Mouse (Mus musculus): ENCODE measurements at regions not wholly inside any gene's neighbourhood (a gene's known extent, or its start where the extent isn't known, plus 50 kb on each side); places are given as distances from the start of the nearest gene placed in this dataset.

DNA sequence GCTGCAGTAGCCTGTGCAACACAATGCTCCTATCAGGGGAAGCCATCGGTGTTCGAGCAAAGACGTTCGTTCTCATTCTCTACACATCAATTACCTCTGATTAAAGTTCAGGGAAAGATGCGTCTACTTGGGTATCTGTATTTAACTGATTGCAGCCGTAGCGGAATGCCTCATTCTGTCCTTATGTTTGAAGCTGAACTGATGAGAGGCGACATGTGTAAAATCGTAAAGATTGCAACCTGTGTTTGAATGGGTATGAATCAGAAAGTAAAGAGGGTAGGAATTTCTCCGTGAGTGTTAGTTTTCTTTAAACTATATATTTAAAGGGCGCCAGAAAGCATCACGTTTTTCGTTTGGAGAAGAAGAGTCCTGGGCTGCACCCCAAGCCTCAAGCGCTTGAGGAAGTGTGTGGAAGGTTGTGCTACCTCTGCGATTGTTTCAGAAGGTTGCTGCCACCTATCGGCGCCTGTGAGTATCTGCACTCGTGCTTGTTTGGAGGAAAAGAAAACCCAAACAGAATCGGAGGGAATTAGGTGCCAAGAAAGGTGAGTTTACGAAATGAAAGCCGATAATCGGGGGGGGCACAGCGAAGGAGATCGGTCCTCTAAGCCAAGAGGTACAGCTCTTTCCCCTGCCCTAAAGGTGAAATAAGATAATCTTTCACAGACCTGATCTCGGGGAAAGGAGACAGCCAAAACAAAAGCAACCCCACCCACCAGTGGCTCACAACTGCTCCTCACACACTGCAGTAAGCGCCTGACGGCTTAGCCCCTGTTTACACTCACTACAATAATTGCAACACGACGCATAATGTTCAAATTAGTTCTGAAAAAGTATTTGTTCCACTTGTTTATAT, 346.4 kb upstream of the Prkcq start:
- peak; percentile 49 to 59 for DNase-seq

DNA sequence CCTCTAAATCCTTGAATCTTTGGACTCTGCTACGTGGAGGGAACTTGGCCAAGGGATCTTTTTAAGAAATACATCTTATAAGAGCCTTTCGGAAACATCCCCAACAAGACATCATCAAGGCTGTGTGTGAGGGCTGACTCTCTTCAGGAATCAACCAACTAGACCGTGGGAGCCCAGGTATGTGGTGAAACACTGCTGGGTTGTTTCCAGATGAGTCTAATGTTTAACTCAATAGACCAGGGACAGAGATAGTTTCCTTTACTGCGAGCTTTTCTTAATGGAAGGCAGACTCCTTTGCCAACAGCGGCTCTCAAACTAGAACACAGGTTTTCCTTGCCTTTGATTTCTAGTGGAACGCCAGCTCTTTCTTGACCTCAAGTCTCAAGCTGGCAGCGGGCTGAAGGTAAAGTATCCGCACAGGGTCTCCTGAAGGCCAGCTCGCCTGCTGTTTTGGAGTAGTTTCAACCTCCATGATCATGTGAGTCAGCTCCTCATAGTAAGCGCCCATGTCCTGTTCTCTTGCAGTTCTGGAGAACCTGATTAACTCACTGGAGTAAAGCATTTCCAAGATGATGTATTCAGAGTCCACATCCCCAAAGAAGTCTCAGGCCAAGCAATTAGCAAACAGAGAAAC, 345.7 kb upstream of the Prkcq start:
- DNase-seq = no peak

DNA sequence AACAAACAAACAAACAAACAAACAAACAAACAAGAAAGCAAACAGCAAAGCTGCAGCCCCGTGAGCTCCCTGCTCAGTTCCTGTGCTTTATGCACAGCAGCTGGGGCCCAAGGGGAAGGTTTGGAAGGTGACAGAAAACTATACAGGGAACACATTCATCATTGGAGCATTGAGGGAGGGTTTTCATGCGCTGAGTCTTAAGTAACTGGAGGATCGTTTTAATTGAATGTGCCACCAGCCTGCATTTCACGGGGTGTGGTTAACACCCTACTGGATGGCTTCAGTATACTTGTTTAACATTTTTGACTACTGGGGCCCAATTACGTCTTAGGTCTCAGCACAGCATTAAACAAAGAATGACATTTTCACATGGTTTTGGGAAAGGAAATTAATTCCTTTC, 331.9 kb upstream of the Prkcq start:
- DNase-seq = no peak

DNA sequence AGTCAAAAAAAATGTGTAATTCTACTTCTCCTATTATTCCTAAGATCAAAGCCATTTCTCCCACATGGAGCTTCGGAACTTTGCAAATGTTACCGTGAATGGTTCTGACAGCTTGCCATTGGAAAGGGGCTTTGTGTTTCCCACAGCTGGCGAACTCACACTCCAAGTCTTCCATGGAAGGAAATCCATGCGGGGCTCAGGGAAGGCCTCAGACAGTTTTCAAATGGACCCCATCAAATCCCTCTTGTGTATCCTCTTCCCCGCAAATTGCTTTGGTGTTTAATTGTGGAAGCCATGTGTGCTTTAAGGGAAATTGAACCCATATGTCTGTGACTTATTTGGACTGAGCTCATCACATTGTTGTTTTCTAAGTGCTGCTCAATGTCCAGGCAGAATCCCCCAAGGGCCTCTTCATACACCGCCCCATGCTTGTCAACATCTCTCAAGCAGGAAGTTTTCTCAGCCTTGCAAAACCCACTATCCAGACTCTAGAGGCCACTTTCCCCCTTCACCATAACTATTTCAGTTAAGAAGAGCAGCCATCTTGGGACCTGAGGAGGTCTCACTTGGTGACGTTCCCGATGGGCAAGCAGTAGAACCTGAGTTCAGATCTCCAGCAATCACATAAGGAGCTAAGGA, 310.1 kb upstream of the Prkcq start:
- no peak for DNase-seq

DNA sequence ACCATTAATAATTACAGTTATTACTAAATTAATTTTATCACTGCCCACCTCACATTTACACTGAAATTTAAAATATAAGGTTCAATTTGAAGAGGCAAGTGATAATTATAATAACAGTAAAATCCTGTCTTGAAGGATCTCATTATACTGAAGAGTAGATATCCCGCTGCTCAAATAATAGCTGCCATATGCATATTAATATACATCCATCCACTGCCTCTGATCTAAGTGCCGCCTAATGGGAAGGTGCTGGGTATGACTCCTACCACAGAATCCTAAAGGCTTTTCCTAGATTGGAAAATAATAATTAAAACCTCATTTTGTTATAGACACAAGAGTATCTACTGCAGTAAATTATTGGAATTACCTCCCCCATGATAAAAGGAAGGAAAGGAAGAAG, 307.5 kb upstream of the Prkcq start:
- DNase-seq = no peak

DNA sequence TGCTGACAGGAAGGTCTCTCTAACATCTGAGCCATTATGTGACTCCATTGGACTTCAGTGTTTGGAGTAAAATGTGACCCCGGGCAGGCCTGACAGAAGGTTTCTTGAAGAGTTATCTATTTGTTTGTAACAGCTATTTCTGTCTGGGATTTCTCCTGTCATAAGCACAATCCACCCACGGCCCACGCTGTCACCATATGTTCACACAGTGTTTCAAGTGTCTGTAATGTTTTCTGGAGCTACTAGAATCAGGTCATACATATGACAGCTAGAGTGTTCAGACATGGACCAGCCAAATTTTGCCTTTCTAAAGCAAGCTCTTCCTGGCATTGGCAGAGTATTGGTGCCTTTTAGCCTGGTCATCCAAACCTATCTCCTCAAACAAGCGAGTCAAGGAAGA, 297.6 kb upstream of the Prkcq start:
- DNase-seq = no peak

DNA sequence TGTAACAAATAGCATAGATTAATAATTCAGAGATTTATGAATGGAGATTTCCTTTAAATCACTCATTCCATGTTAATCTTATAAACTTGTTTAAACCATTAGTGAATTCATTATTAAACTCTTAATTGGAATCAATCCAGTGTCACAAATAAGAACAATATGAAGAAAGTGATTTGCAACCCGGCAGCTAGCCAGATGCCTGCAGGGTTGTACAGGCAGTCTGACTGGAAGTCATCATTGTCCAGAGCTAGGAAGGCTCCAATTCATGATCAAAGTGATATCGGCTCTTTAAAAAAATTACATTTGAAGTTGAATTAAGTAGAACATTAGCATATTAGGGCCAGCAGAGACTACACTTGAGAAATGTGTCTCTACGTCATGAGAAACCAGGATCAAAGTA, 270.0 kb upstream of the Prkcq start:
- no peak for DNase-seq

DNA sequence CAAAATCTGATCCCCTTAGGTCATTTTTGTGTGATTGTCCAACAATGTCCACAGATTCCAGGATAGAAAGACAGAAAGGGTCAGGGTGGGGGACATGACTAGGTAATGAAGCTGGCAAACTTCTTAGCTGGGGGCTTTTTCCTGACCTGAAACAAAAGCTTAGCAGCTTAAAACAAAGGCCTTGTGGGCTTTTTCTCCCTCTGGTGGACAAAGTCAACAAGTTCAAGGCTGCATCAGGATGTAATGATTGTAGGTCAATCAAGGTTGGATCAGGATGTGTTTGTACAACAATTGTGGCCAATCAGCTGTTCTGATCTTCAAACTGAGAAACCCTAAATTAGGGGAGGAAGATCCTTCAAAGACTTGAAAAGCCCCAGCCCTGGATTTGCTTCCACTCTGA, 252.0 kb upstream of the Prkcq start:
- DNase-seq = no peak

DNA sequence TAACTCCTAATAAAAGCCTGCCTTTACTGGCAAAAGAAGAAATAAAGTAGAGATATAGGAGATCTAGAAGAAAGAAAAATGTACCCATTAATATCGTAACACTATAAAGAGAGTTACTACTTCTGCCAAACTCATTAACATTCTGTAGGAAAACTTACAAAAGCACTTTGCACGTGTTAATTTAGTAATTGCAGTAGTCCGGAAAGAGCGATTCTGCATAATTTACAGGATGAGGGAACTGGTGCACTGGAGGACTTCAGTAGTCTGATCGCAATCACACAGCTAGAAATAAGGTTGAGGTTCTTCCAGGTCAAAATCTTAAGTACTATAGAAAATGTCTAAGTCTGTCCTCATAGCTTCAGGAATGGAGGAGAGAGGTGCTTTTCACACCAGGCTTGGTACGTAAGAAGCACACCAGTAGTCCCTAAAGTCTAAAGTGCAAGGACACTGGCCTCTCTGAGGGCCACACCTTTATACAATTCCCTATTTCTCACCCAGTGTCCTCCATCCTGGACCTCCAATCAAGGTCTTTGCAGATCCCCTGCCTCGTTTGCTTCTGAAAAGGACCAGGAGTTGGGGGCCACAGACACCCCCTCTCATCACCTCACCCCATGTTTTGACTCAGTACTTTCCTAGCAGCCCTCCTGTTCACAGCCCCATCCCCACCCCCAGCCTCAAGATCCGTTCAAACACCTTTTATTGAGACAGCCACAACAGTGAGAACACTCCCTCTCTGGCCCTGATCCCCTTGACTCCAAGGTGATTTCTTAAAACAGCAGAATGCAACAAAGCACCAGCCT, 251.0 kb upstream of the Prkcq start:
- DNase-seq = no peak

DNA sequence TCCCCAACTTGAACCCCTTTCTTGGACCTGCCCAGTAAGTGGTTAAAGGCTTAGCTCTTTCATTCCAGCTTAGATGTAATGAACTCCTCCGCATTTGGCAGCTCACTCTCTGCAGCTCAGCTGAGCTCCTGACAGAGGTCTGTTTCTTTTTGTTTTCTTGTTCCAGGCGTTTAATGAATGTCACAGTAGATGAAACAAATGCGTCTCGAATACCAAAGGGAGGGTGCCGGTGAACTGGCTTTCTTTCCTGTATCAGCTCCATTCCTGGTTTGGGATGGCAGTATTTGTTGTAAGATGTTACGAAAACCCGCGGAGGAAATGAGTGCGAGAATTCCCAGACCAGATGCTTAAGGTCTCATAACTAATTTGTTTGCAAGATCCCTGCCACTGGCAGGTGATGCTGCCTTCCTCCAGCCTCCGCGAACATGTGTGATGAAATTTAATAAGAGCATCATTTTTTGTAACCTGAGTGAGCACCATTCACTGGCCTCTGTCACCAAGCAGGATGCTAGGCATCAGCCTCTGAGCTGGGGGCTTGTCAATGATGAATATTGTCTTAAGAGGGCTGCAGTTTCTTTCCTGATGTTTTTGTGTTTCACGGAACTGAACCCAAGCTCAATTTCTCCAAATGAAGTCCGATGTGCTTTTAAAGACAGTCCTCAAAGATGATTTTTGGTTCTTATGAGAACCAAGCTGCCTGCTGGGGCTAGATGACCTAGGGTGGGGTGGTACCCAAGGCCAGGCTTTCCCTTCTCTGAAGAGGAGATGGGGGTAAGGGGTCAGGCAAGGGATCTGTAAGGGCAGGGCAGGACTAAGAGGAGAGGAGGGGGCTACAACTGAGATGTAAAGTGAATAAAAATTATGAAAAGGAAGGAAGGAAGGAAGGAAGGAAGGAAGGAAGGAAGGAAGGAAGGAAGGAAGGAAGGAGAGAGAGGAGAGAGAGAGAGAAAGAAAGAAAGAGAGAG, 250.1 kb upstream of the Prkcq start:
- DNase-seq = no peak

DNA sequence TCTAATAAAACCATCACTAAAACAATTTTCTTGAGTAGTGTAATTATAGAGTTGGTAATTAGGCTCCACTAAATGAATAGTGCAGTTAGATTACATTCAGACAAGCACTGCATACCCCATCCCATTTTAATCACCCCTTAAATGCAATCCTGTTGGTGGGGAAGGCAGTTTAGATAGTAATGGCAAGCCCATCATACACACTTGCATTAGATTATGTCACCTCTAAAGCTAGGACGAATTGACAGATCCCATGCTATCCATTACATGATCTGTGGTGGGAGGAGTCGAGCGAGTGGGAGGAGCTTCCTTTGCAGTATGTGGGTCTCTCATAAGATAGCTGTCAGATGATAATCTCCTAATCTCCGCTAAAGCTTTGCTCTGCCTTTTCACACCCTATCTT, 247.9 kb upstream of the Prkcq start:
- DNase-seq = no peak

DNA sequence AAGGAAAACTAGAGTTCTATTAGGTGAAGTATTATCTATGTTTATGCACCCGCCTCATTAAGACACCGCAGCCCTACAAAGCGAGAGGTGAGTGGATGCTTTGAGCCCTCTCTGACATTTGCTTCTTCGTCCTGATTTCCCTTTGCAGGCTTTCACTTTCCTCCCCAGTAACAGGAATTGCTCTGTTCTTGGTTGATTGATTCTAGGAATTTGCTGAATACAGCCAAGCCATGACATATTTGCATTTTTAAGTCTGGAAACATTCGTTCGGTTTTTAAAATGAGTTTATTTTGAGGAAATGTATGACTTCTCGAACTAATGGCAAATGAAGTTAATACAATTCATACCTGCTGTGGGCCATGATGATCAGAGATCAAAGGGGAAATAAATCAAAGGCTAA, 246.5 kb upstream of the Prkcq start:
- no peak for DNase-seq

DNA sequence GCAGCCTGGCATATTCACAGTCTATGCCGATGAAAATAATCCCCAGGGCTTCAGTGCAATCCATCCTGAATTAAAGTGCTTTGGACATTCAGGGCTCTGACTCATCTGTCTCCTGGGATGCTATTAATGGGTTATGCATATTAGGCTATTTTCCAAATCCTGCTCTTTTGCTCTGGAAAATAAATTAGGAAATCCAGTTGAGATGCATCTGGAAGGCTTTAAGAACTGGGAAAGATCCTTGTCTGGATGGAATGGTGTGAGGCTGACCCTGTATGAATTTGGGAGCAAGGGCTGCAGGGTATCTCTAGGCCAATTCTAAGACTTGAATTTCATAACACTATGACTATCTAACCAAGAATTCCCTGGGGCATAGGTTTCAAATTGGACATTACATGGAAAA, 234.5 kb upstream of the Prkcq start:
- DNase-seq = no peak

DNA sequence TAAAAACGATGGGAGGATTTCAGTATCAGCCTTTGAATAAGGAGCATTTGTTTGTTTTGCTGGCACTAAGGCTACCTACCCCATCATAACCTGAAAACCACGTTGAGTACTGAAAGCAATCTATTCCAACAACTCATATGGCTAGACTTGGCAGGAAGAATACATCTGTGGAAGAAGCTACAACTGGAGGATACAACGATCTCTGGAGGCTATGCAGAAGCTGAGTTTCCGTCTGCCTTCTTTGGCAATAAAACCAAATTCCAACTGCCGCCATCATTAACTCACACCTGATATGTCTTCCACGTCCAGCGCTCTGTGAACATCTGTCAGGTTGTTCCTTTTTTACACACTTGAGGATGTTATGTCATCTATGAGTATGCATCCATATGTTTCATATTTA, 206.7 kb upstream of the Prkcq start:
- DNase-seq = no peak

DNA sequence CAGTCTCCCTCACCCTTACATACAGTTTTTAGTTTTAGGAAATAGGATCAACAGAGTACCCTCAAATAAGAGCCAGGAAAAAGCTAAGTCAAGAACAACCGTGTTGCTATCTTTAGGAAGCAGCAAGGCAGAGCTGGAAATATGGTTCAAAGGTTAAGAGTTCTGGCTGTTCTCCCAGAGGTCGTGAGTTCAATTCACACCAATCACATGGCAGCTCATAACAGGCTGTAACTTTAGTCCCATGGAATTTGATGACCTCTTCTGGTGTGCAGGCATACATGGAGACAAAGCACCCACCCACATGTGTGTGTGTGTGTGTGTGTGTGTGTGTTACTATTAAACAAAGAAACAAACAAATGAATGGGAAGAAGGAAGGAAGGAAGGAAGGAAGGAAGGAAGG, 205.0 kb upstream of the Prkcq start:
- no peak for DNase-seq

DNA sequence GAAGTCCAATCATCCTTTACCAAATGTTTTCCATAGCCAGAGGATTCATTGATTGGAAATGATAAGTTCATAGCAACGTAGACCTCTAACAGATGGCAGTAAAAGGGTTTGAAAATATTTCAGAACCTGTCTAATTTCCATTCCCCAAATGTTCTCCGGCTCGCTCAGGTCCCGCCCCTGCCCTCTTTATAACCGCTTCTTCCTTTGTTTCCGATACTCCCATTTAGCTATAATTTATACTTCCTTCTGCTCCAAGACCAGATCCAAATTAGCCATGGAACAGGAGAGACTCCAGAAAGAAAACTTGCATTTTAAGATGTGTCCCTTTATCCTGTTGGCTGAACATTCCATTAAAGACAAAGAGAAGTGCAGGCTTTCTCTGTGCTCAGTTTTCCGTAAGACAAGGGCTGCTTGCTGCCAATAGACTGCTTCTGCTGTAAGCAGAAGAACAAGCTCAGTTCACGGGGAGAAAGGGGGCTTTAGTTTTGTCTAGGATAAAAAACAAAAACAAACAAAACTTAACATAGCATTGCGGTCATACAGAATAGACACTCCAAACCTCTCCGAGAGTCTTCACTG, 202.7 kb upstream of the Prkcq start:
- no peak for DNase-seq

DNA sequence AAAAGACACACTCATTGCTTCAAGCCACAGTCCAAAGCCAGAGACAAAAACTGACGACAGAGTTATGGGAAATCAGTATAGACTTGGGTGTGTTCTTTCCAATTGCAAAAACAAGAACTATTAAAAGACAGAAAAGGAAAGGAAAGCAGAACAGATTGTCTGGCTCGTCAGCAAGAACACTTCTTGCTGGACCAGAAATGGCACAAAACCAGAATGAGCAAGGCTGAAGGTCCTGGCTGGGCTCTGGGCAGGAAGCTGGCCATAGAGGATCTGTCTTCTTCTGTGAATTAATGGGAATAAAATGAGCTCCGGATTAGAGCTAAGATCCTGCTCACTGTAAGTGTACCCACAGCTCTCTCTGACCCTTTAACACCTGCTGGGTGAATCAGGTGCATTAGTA, 199.9 kb upstream of the Prkcq start:
- no peak for DNase-seq

DNA sequence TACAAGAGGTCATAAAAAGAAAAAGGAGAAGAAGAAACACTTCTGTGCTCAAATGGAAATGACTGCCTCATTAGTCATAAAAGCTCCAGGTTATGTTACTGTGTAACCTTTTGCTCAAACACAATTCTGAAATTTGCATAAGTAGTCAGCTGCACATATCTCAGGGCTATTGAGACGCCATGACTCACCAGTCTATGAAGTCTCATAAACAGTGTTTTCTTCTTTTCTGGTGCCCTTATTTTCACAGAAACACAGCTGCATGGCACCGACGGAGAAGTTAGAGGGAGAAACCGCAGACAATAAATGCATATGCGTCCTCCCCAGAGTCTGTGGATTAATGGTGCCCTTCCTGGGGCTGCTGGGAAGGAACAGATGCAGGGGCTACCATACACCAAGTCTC, 193.1 kb upstream of the Prkcq start:
- DNase-seq = no peak

DNA sequence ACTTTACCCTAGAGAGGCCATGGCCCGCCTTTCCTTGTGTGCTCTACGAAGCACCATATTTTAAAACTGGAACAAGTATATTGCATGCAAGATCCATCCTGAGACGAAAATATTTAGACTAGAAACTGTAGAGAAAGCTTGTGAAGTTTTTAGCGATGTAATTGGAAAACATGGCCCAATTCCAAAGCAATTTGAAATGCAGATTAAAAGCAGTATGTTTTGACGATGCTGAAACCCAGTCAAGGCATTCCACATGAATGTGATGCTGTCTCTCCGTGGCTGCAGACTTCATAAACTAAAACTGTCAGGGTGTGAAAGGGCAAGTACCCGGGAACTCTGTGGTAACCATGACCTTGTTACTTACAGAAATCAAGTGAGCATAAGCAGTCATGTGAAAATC, 185.8 kb upstream of the Prkcq start:
- DNase-seq = no peak

DNA sequence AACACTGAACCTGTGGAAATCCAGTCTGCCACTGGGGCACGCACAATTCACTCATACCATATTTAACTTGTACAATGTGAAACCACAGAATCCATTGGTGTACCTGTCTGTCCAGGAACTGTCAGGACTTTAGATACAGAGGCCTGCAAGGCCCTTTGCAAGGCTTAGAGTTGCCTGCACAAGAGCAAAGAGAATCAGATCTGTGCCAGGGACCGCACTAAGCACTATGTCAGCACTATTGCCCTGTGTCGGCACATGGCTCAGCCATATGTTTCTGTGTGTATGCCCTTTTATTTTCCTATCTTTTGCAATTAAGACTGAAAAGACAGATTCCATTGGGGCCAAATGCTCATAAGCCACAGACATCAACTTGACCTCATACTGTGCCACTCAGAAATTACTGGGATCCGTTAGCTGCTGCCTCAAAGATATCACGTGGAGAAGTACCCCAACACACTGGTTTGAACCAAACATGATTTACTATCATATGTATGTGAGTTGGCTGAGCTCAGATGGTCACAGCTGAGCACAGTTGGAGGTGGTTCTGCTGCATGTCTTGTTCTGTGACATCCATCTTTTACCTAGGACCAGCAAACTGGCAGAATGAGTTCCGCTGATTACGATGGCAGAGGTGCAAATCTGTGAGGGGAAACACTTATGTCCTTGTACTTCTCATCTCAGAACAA, 181.7 kb upstream of the Prkcq start:
- no peak for DNase-seq

DNA sequence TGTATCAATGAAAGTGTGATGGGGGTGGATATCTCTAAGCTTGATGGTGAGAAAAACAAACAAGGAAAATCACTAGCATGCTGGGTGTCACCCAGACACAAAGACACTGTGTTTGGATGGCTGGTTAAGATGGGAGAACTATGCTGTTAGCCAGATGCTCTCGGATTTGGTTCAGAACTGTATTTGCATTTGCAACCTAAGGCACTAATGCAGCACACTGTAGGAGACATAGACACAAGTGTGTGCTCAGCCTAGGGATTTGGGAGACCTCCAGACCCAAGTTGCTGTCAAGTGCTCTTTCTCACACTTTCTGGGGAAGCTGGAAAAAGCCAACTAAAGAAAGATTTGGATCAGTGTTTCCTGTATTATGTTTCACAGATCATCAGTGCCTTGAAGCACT, 173.1 kb upstream of the Prkcq start:
- no peak for DNase-seq
